Mouse (Mus musculus) CH12.LX (cell line): ENCODE results near the gene Slc46a2. TPM values are rescaled to one million over a fixed set of nuclear protein-coding genes. Genes with fewer than 3 reads are reported as not detected.
A peak's percentile ranks its signal among the peaks of the same experiment; 100 is the strongest.

Experiments
- DNase-seq: peaks from one replicate; pipeline ENCODE4 v3.0.0-alpha.2; 2013; ENCODE audit errors: extremely low read depth
- H3K27ac ChIP-seq: 2 replicates; pipeline ENCODE4 v1.5.1; 2012; ENCODE audit warnings: low read depth, mild to moderate bottlenecking, control low read depth, moderate library complexity; ENCODE audit not compliant: insufficient read depth
- H3K27me3 ChIP-seq: replicated peaks from 2 replicates; pipeline ENCODE3; 2012; ENCODE audit warnings: inconsistent platforms
- H3K36me3 ChIP-seq, 2 experiments: replicated peaks in 1 of 2; 2 replicates each; pipeline versions ENCODE3 to v1.6.1; 2012; ENCODE audit warnings: inconsistent platforms in 1 of 2, low read length in 1 of 2, mild to moderate bottlenecking in 1 of 2, mixed read lengths in 1 of 2, moderate library complexity in 1 of 2; ENCODE audit not compliant: control insufficient read depth in 1 of 2, insufficient read depth in 1 of 2
- H3K4me1 ChIP-seq, 2 experiments: 2 replicates each; pipeline ENCODE4 v1.6.1; 2012; ENCODE audit warnings: inconsistent platforms in 1 of 2, moderate library complexity in 1 of 2; ENCODE audit not compliant: insufficient read depth in 2 of 2, control insufficient read depth in 1 of 2
- H3K4me2 ChIP-seq: 2 replicates; pipeline ENCODE4 v1.6.1; 2012; ENCODE audit warnings: low read depth, mild to moderate bottlenecking, control low read depth; ENCODE audit not compliant: poor library complexity, insufficient read depth, severe bottlenecking
- H3K4me3 ChIP-seq, 3 experiments: fragments of 150-350 bp in 1 of 3; sonication (generic) in 1 of 3; replicated peaks in 1 of 3; 2 replicates each; pipeline versions ENCODE3 to v1.5.1; 2011 to 2012; ENCODE audit warnings: low read depth in 2 of 3, low read length in 2 of 3, mild to moderate bottlenecking in 2 of 3, moderate library complexity in 2 of 3, control low read depth in 1 of 3, improper control_type of control experiment in 1 of 3, inconsistent platforms in 1 of 3, mixed read lengths in 1 of 3; ENCODE audit not compliant: poor library complexity in 1 of 3
- H3K79me2 ChIP-seq: replicated peaks from 2 replicates; pipeline ENCODE4 v1.6.1; 2012; ENCODE audit warnings: mild to moderate bottlenecking, moderate library complexity; ENCODE audit not compliant: control insufficient read depth, poor library complexity, insufficient read depth, severe bottlenecking; ENCODE audit errors: extremely low read depth
- H3K9ac ChIP-seq: 2 replicates; pipeline ENCODE4 v1.6.1; 2012; ENCODE audit warnings: low read depth, mild to moderate bottlenecking, control low read depth, moderate library complexity; ENCODE audit not compliant: insufficient read depth
- H3K9me3 ChIP-seq: replicated peaks from 2 replicates; pipeline ENCODE3; 2012; ENCODE audit warnings: low read length, inconsistent platforms, mixed read lengths
- CHD1 ChIP-seq: IDR thresholded peaks from 2 replicates; pipeline ENCODE4 v1.6.1; 2012; ENCODE audit warnings: low read depth, low read length, improper control_type of control experiment, inconsistent platforms
- ELF1 ChIP-seq: IDR thresholded peaks from 2 replicates; pipeline ENCODE4 v1.6.1; 2014; ENCODE audit warnings: low read depth, mild to moderate bottlenecking, inconsistent platforms, low read length, improper control_type of control experiment
- EP300 ChIP-seq: IDR thresholded peaks from 2 replicates; pipeline ENCODE4 v1.6.1; 2011; ENCODE audit warnings: low read length, improper control_type of control experiment
- ETS1 ChIP-seq: conservative IDR thresholded peaks from 2 replicates; pipeline ENCODE4 v1.6.1; 2012; ENCODE audit warnings: low read depth, mild to moderate bottlenecking, inconsistent platforms, low read length, improper control_type of control experiment, moderate library complexity
- GABPA ChIP-seq: IDR thresholded peaks from 2 replicates; pipeline ENCODE4 v1.6.1; 2012; ENCODE audit warnings: low read depth, low read length, improper control_type of control experiment, inconsistent platforms; ENCODE audit not compliant: insufficient replicate concordance
- IRF4 ChIP-seq: IDR thresholded peaks from 2 replicates; pipeline ENCODE4 v1.6.1; 2014; ENCODE audit warnings: low read depth, mild to moderate bottlenecking, inconsistent platforms, low read length, improper control_type of control experiment
- JUND ChIP-seq: conservative IDR thresholded peaks from 2 replicates; pipeline ENCODE4 v1.6.1; 2011; ENCODE audit warnings: low read depth, low read length, improper control_type of control experiment
- MAX ChIP-seq: IDR thresholded peaks from 2 replicates; pipeline ENCODE4 v1.6.1; 2011; ENCODE audit warnings: low read length, improper control_type of control experiment
- MEF2A ChIP-seq: IDR thresholded peaks from 2 replicates; pipeline ENCODE4 v1.6.1; 2014; ENCODE audit warnings: low read depth, mild to moderate bottlenecking, inconsistent platforms, low read length, improper control_type of control experiment, borderline replicate concordance
- MYC ChIP-seq: IDR thresholded peaks from 2 replicates; pipeline ENCODE4 v1.6.1; 2011; ENCODE audit warnings: low read depth, mild to moderate bottlenecking, improper control_type of control experiment, low read length
- PAX5 ChIP-seq: IDR thresholded peaks from 2 replicates; pipeline ENCODE4 v1.6.1; 2012; ENCODE audit warnings: low read length, inconsistent platforms, mixed read lengths
- TCF12 ChIP-seq: IDR thresholded peaks from 2 replicates; pipeline ENCODE4 v1.6.1; 2014; ENCODE audit warnings: low read depth, mild to moderate bottlenecking, inconsistent platforms, low read length, improper control_type of control experiment
- UBTF ChIP-seq: IDR thresholded peaks from 2 replicates; pipeline ENCODE4 v1.6.1; 2012; ENCODE audit warnings: low read depth, mild to moderate bottlenecking, inconsistent platforms, low read length, improper control_type of control experiment, moderate library complexity
- USF2 ChIP-seq: conservative IDR thresholded peaks from 2 replicates; pipeline ENCODE4 v1.6.1; 2011; ENCODE audit warnings: low read depth, low read length, improper control_type of control experiment
- ZC3H11A ChIP-seq: IDR thresholded peaks from 2 replicates; pipeline ENCODE4 v1.6.1; 2012; ENCODE audit warnings: low read depth, mild to moderate bottlenecking, inconsistent platforms, low read length, improper control_type of control experiment
- ZKSCAN1 ChIP-seq: IDR thresholded peaks from 2 replicates; pipeline ENCODE4 v1.6.1; 2012; ENCODE audit warnings: low read depth, inconsistent platforms, low read length, improper control_type of control experiment, borderline replicate concordance
- ZNF384 ChIP-seq: IDR thresholded peaks from 2 replicates; pipeline ENCODE4 v1.6.1; 2012; ENCODE audit warnings: low read depth, low read length, improper control_type of control experiment, inconsistent platforms
- dilution Hi-C: fragments of 300-500 bp; cut with MboI; formaldehyde crosslinking; loops from 2 replicates; pipeline ENCODE4 v1.14.3; 2020; ENCODE audit warnings: low sequenced_read_pairs; ENCODE audit not compliant: extremely low pct_unique_long_range_greater_than_20kb, extremely low pct_ligation_motif_present
- in situ Hi-C: fragments of 300-500 bp; cut with MboI; formaldehyde crosslinking; loops from 3 replicates; pipeline ENCODE4 v1.14.3; 2019; ENCODE audit warnings: low sequenced_read_pairs, low pct_ligation_motif_present, low pct_unique_long_range_greater_than_20kb, mixed read lengths
- polyA plus RNA-seq: library from polyadenylated mRNA; unstranded; fragments of >175 nt; gene quantifications from 2 replicates; pipeline ENCODE4 v1.2.1, GENCODE M21; 2012; ENCODE audit warnings: low read depth; ENCODE audit not compliant: insufficient read length
- total RNA-seq, 2 experiments: library from RNA; depleted of rRNA; stranded (reverse); fragments of 300-350 nt in 1 of 2; fragments of >200 nt in 1 of 2; gene quantifications; 2 replicates each; pipeline ENCODE4 v1.2.3; 2012 to 2014

Slc46a2 gene
- total and polyA plus RNA-seq, 3 experiments, result not detected

DNA sequence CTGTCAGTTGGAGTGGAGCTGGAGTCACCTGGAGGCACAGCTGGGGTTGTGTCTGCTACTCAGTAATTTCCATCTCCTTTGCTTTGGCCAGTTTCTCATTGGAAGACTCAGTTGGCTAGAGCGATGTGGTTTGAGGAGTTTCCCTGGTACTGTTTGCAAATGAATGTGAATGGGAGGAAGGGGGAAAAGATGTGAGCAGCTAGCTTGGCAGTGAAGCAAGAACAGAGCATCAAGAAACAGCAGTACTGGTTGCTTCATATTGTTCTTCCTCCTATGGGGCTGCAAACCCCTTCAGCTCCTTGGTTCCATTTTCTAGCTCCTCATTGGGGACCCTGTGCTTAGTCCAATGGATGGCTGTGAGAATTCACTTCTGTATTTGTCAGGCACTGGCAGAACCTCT is 52.5 kb downstream of the Slc46a2 start:
- no peaks in the 10 kb centered on the region; the same call in 1 of the 2 replicates for H3K79me2 ChIP-seq
- peak; percentile 35 for DNase-seq
- dilution Hi-C loops, result no loop called here
- in situ Hi-C loops, result loop anchor here (25.0 kb wide), 1 partner anchor 500 kb away; no protein-coding TSS in a partner anchor
- no peaks in the 10 kb centered on the region for H3K9me3 ChIP-seq
- H3K27ac ChIP-seq, result peak overlapping the region; percentile 18; the same call in 1 of the 2 replicates
- H3K27me3 ChIP-seq, result no peaks in the 10 kb centered on the region
- no peak overlapping the region for H3K4me3 ChIP-seq
- H3K9ac ChIP-seq, result no peak overlapping the region
- no peak overlapping the region for H3K4me2 ChIP-seq
- TF ChIP-seq ZC3H11A (no peak), ETS1 (peak; percentile 34; the same call in 1 of the 2 replicates), TCF12 (0 out of 2 replicates have a peak, but pooled peaks have one; percentile 11)
- H3K36me3 ChIP-seq, result peaks cover 5 to 69% of the 10 kb centered on the region in 2 experiments
- H3K4me1 ChIP-seq, result peaks cover 10 to 50% of the 10 kb centered on the region in 2 experiments

GRCm38 (mm10) chr4:59861871-59862270 is 53.0 kb downstream of the Slc46a2 start:
- Histone ChIP-seq H3K27me3 (no peaks in the 10 kb centered on the region), H3K4me2 (no peak overlapping the region), H3K4me1 (peaks cover 10 to 50% of the 10 kb centered on the region in 2 experiments), H3K27ac (peak overlapping the region; percentile 18; the same call in 1 of the 2 replicates), H3K4me3 (no peak overlapping the region), H3K9me3 (no peaks in the 10 kb centered on the region), H3K79me2 (no peaks in the 10 kb centered on the region; the same call in 1 of the 2 replicates), H3K36me3 (peaks cover 9 to 73% of the 10 kb centered on the region in 2 experiments), H3K9ac (no peak overlapping the region)
- dilution Hi-C loops (no loop called here), in situ Hi-C loops (loop anchor here (25.0 kb wide), 1 partner anchor 500 kb away; no protein-coding TSS in a partner anchor)
- TF ChIP-seq IRF4, result no peak
- TF ChIP-seq MAX, result no peak
- no peak for TF ChIP-seq ZNF384
- no peak for TF ChIP-seq MYC
- TF ChIP-seq ETS1, result no peak
- no peak for TF ChIP-seq JUND
- TF ChIP-seq PAX5, result no peak
- no peak for TF ChIP-seq UBTF
- TF ChIP-seq ZKSCAN1, result no peak
- TF ChIP-seq MEF2A, result no peak
- TF ChIP-seq ELF1, result no peak
- TF ChIP-seq GABPA, result no peak
- no peak for TF ChIP-seq EP300
- no peak for TF ChIP-seq TCF12
- TF ChIP-seq USF2, result no peak
- TF ChIP-seq CHD1, result no peak
- DNase-seq, result no peak
